1 mouse cellular context compared by ENCODE assay signal in genomic region chr1:74390287-74390906, GRCm38 (mm10).
TF ChIP-seq lines count a peak whose summit lies in the region.

No protein-coding gene starts in this region.

TF ChIP-seq in CH12.LX, 34 proteins besides CTCF, POLR2A, EP300 and RAD21 (continued from another document):
- TF ChIP-seq MEF2A (IDR thresholded peaks at IDR 0.05; ENCODE audit: borderline replicate concordance, low read depth, low read length) (peak; percentile 45; the same call in 1 of the 2 replicates), ZNF384 (IDR thresholded peaks at IDR 0.05; ENCODE audit: low read depth, low read length) (no peak), MAX (IDR thresholded peaks at IDR 0.05; ENCODE audit: low read length) (peak; percentile 56; the same call in 1 of the 2 replicates), NRF1 (IDR thresholded peaks at IDR 0.05; ENCODE audit: low read depth, low read length) (no peak), GABPA (IDR thresholded peaks at IDR 0.05; ENCODE audit: insufficient replicate concordance, low read depth, low read length) (no peak), MXI1 (IDR thresholded peaks at IDR 0.05; ENCODE audit: low read depth, low read length) (no peak), ELF1 (IDR thresholded peaks at IDR 0.05; ENCODE audit: low read depth, low read length) (no peak), CHD1 (IDR thresholded peaks at IDR 0.05; ENCODE audit: low read depth, low read length) (no peak), NELFE (IDR thresholded peaks at IDR 0.05; ENCODE audit: low read depth, low read length) (no peak), MAZ (IDR thresholded peaks at IDR 0.05; ENCODE audit: low read depth, low read length) (no peak), SMC3 (IDR thresholded peaks at IDR 0.05; ENCODE audit: low read depth, low read length) (peak; percentile 72), USF1 (IDR thresholded peaks at IDR 0.05; ENCODE audit: low read depth, low read length) (no peak), BHLHE40 (IDR thresholded peaks at IDR 0.05; ENCODE audit: low read depth, low read length) (peak; percentile 37; the same call in 1 of the 2 replicates), UBTF (IDR thresholded peaks at IDR 0.05; ENCODE audit: low read depth, low read length) (no peak), PAX5 (IDR thresholded peaks at IDR 0.05; ENCODE audit: low read length) (no peak), RCOR1 (conservative IDR thresholded peaks at IDR 0.05; ENCODE audit: low read depth, low read length) (peak; percentile 33; the same call in 1 of the 2 replicates), HCFC1 (IDR thresholded peaks at IDR 0.05; ENCODE audit: low read depth, low read length) (no peak), IRF4 (IDR thresholded peaks at IDR 0.05; ENCODE audit: low read depth, low read length) (no peak), ZKSCAN1 (IDR thresholded peaks at IDR 0.05; ENCODE audit: borderline replicate concordance, low read depth, low read length) (no peak), ZC3H11A (IDR thresholded peaks at IDR 0.05; ENCODE audit: low read depth, low read length) (no peak), MAFK (IDR thresholded peaks at IDR 0.05; ENCODE audit: insufficient replicate concordance, low read length) (peak; percentile 88), USF2 (conservative IDR thresholded peaks at IDR 0.05; ENCODE audit: low read depth, low read length) (no peak), ETS1 (conservative IDR thresholded peaks at IDR 0.05; ENCODE audit: low read depth, low read length) (no peak), E2F4 (IDR thresholded peaks at IDR 0.05; ENCODE audit: insufficient replicate concordance, low read depth, low read length) (no peak), SIN3A (IDR thresholded peaks at IDR 0.05; ENCODE audit: low read length) (no peak; the same call in 1 of the 2 replicates), ZMIZ1 (IDR thresholded peaks at IDR 0.05; ENCODE audit: low read depth, low read length) (no peak), TCF12 (IDR thresholded peaks at IDR 0.05; ENCODE audit: low read depth, low read length) (no peak; the same call in 1 of the 2 replicates), MYC (IDR thresholded peaks at IDR 0.05; ENCODE audit: low read depth, low read length) (no peak)
